Mouse (Mus musculus) WW6 (cell line): ENCODE results near the gene Slc39a3.
"Not testable (repeated sequence)": the region's sequence is repeated elsewhere in the genome, so short reads cannot be mapped to it uniquely, and the experiment has no call there.

Experiments used
- DNase-seq: peaks from one replicate; pipeline ENCODE4 v3.0.0-alpha.2; 2013; ENCODE audit warnings: low read depth, low spot score

Slc39a3 gene

GRCm38 (mm10) chr10:81050645-81051044 is 13.4 kb upstream of the Slc39a3 start:
- no peak for DNase-seq

- not testable (repeated sequence) for DNase-seq
These were observed 8.0 kb upstream of the Slc39a3 start for GRCm38 (mm10) chr10:81045246-81045645.

- no peak for DNase-seq
These were observed 4.4 kb upstream of the Slc39a3 start for GRCm38 (mm10) chr10:81041458-81042175.

- no peak for DNase-seq
These were observed 975 bp downstream of the Slc39a3 start for GRCm38 (mm10) chr10:81036251-81036650.

GRCm38 (mm10) chr10:81033586-81033985 is 3.6 kb downstream of the Slc39a3 start:
- no peak for DNase-seq

GRCm38 (mm10) chr10:81029031-81029430 is 8.2 kb downstream of the Slc39a3 start:
- no peak for DNase-seq

DNA sequence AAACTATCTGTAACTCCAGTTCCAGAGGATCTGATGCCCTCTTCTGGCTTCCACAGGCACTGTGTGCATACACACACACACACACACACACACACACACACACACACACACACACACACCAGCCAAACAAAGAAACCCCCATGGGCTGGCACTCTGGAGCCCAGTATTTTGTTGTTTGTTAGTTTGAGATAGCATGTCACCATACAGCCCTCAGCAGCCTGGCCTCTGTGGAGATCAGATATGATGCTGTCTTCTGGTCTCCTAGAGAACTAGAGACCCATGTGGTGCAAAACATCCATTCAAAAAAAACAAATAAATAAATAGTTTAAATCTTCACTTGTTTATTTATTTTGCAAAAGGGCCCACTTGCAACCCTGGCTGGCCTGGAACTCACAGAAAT is 9.0 kb downstream of the Slc39a3 start:
- no peak for DNase-seq

DNA sequence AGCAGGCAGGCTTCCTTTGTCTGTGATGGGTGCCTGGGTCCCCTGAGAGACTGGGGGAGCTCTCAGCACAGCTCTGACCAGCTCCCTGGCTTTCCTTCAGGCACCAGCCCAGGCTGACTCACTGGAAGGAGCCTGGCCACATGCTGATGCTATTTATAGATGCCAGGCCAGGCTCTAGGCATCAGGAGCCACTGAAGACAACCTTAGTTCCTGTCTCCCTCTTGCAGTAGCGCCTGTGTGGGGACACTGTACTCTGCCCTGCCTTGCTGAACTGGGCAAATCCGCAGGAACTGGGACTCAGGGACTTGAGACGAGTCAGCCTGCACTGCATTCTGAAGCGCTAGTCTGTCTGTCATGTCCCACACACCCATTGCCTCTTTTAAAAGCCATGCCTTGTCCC is 9.9 kb downstream of the Slc39a3 start:
- no peak for DNase-seq

DNA sequence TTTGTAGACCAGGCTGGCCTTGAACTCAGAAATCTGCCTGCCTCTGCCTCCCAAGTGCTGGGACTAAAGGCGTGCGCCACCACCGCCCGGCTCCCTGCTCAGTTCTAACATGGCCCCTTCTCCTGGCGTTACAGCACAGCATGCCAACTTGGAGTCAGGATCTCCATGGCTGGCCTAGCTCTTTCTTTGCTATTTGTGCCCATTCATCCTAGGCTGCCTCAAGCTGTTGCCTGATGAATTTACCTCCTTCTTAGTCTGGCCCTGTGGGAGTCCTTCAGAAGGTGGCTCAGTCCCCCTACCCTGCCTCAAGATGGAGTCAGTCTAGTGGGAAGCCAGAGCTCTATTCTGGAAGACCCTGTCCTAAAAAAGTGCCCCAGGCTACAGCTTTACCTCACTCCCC is 10.4 kb downstream of the Slc39a3 start:
- no peak for DNase-seq

GRCm38 (mm10) chr10:81025639-81026275 is 11.5 kb downstream of the Slc39a3 start, which contains the start of gene Diras1:
Gene Diras1, minus strand, starts transcription at chr10:81025662.
- DNase-seq = no peak

- DNase-seq = no peak
These were observed 12.1 kb downstream of the Slc39a3 start for GRCm38 (mm10) chr10:81025047-81025621.

DNA sequence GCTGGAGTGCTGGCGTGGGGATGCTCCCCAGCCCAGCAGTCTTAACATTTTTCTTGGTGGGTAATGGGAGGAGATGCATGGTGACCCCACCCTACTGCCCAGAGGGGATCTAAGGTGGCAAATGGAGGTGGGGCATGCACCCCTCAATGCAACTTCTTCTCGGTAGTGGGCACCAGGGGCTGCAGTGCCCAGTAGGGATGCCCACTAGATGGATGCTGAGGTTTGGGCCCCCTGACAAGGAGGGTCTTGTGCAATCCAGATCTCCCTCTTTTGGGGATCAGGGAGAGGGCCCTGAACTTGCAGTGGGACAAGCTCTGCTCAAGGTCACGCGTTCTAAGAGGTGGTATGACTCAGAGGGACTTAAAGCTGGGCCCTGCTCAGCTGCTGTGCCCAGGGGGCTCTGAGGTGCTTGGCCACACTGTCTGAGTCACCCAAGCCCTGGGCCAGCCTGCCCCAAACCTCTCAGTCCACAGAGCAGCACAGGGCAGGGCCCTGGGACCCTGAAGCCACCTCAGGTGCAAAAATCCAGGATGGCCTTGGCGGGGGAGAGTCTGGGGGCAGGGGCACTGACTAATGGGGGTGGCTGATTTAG is 12.8 kb downstream of the Slc39a3 start:
- DNase-seq = no peak

- DNase-seq = peak; percentile 74
These were observed 14.5 kb downstream of the Slc39a3 start for GRCm38 (mm10) chr10:81022744-81023143.

DNA sequence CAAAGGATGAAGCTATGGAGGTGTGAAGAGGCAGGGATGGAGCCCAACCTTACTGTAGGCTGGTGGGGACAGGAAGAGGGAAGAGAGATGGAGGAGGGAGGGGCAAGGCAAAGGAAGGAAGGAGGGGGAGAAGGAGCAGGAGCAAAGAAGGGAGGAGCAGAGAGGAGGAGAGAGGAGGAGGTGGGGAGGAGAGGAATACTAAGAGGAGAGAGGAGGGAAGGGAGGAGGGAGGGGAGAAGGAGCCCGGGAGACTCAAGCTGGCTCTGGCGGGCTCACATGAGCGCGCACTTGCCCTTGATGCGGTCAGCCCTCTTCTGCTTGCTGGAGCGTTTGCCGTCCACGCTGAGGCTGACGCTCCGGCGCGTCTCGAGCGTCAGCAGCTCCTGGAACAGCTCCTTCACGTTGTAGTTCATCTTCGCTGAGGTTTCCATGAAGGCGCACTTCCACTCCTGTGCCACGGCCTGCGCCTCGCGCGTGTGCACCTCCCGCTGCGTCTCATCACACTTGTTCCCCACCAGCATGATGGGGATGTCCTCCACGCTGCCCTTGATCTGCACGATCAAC is 15.6 kb downstream of the Slc39a3 start:
- DNase-seq = no peak

DNA sequence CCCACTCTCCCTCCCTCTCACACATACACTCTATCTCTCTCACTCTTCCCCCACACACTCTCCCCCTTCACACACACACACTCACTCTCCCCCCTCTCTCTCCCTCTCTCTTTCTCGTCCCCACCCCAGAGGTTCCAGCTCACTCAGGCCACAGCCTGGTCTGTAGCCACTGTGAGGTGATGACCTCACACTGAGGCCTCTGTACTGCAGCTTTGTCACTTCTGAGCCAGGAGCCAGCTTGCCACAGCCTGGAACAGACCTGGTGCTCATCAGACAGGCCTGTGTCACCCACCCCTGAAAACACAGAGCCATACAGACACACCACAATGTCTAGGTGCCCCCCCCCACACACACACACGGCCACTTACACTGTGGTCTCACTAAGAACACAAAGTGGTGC is 17.0 kb downstream of the Slc39a3 start:
- no peak for DNase-seq

- DNase-seq = no peak
These were observed 17.5 kb downstream of the Slc39a3 start for GRCm38 (mm10) chr10:81019687-81020086.

GRCm38 (mm10) chr10:81018326-81018725 is 18.9 kb downstream of the Slc39a3 start:
- DNase-seq = peak; percentile 90

- DNase-seq = no peak
These were observed 20.6 kb downstream of the Slc39a3 start for GRCm38 (mm10) chr10:81016645-81017044.

DNA sequence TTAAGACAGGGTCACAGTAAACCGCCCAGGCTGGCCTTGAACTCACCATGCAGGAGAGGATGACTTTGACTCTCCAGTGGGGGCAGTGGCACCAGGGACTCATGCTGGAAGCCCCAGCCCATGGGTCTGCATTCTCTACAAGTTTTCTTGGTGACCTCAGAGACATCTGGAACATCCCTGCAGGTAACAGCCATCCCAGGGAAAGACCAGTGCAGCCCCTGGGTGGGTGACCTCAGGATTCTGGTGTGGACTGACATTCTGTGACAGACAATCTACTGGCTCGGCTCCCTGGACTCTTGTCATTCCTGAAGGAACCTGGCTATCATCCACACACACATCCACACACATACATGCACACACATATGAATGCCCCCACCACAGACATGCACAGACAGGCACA is 21.6 kb downstream of the Slc39a3 start:
- no peak for DNase-seq

DNA sequence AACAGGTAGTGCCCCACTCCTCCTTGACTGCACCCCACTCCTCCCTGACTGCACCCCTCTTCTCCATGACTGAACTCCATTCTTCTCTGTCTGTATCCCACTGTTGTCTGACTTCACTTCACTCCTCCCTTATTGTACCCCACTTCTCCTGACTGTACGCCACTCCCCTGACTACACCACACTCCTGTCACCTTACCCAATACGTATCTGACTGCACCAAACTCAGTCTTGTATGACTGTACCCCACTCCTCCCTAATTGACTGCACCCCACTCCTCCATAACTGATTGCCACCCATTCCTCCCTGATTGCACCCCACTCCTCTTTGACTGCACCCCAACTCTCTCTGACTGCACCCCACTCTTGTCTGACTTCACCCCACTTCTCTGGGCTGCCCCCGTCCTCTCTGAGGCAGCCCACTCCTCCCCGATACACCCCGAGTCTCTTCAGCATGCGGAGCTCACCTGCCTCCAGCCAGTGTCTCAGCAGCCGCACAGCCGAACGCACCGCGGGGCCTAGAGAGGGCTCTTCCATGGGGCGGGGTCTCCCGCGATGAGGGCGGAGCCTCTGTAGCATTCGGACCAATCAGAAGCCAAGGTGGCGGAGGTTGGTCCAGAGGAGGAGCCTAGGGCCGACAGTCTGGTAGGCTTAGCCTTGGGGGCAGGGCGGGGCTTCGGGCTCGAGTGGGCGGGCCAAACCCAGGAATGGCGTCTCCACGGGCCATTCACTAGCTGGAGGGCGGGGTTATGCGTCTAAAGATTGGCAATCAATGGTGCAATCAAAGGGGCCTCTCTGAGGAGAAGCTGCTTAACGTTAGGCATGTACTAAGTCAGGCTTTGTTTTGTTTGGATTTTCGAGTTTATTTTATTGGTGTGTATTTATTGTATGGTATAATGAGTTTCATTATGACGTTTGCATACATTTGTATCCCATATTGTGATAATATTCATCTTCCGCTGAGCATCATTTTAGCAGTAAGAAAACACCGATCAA is 22.5 kb downstream of the Slc39a3 start, which contains the start of gene Gng7:
Gene Gng7 (minus strand): TSS at position 553 of the 992 bp plus-strand sequence.
- peak; percentile 96 for DNase-seq

- no peak for DNase-seq
These were observed 26.4 kb downstream of the Slc39a3 start for GRCm38 (mm10) chr10:81010851-81011250.
